Mouse (Mus musculus): ENCODE data around the gene Peg10.
"Not testable (repeated sequence)": the region's sequence is repeated elsewhere in the genome, so short reads cannot be mapped to it uniquely, and the experiment has no call there.

Gene Peg10

DNA sequence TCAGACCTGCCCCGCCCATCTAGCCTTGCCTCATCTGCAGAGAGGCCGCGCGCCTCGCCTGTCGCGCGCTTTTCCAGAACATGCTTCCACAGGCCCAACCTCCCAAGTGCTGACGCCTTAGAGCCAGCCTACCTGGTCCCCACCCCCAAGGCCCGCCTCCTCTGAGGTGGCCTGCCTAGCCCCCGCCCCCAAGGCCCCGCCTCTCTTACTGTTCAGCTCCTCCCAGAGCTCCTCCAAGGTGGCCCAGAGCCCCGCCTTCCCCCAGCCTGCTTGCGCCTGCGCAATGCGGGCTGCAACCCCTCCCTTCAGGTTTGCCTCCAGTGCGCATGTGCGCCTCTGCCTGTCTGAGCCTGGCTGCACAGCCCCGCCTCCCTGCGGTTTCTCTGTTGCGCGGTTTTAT, 2.0 kb downstream of the Peg10 start:
- DNase-seq (ENCODE audit: low read depth) = no peak

GRCm38 (mm10) chr6:4751355-4751754, 4.2 kb downstream of the Peg10 start:
- no peak for DNase-seq (ENCODE audit: low read depth)

GRCm38 (mm10) chr6:4754286-4754685, 7.2 kb downstream of the Peg10 start:
- DNase-seq (ENCODE audit: low read depth) = no peak

DNA sequence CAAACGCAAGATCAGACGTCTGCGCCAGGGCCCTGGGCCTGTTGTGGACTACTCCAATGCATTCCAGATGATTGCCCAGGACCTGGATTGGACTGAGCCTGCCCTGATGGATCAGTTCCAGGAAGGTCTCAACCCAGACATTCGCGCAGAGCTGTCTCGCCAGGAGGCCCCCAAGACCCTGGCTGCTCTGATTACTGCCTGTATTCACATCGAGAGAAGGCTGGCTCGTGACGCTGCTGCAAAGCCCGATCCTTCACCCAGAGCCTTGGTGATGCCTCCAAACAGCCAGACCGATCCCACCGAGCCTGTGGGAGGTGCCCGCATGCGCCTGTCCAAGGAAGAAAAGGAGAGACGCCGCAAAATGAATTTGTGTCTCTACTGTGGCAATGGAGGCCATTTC, 7.8 kb downstream of the Peg10 start:
- DNase-seq (ENCODE audit: low read depth) = no peak

DNA sequence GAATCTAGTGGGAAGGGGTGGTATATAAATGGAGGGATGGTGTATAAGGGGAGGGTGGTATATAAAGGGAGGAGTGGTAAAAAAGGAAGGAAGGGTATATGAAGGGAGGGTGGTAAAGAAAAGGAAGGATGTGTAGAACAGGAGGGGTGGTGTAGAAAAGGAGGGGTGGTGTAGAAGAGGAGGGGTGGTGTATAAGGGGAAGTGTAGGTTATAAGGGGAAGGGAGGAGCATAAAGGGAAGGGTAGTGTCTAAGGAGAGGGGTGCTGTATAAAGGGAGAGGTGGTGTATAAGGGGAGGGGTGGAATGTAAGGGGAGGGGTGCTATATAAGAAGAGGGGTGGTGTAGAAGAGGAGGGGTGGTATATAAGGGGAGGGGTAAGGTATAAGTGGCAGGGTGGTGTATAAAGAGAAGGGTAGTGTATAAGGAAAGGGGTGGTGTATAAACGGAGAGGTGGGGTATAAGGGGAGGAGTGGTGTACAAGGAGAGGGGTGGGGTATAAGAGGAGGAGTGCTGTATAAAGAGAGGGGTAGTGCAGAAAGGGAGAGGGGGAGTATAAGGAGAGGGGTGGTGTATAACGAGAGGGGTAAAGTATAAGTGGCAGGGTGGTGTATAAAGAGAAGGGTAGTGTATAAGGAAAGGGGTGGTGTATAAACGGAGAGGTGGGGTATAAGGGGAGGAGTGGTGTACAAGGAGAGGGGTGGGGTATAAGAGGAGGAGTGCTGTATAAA, 14.5 kb downstream of the Peg10 start:
- not testable (repeated sequence) for DNase-seq (ENCODE audit: low read depth)

- peak; percentile 28 for DNase-seq (ENCODE audit: low read depth)
These were observed 15.1 kb downstream of the Peg10 start for GRCm38 (mm10) chr6:4762252-4762651.

DNA sequence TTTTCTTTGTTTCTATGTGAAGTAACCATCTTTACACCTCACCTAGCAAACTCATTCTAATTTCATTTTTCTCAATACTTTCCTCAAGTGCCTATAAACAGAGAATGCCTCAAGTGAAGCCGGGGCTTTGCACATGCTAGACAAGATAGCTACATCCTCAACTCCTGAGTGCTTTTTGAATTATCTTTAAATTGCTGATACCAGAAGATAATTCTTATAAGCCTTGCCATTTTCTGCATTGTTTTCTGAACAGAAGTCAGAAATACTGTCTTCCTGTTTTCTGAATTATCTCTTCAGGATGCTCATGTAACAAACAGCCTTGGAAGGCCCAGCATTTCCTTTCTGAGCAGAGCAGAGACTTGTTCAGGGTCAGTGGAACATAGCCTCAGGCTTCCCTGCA, 49.2 kb downstream of the Peg10 start:
- no peak for DNase-seq (ENCODE audit: low read depth)

- not testable (repeated sequence) for DNase-seq (ENCODE audit: low read depth)
These were observed 50.2 kb downstream of the Peg10 start for GRCm38 (mm10) chr6:4797317-4797716.

- DNase-seq (ENCODE audit: low read depth) = peak; percentile 36
These were observed 51.3 kb downstream of the Peg10 start for GRCm38 (mm10) chr6:4798382-4798781.

DNA sequence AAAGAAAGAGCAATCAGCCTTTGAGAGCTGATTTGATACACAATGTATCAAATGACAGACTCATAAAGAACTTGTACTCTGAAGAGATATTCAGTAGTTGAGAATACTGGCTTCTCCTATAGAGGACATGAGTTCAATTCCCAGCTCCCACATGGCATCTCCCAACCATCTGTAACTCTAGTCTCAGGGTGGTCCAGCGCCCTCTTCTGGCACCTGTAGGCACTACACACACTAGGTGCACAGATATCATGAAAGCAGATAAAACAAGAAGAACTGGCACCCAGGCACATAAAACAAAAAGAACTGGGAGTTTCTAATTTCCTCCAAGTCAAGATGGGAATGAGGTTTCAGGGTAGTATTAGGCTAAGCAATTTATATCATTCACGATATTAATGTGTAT, 52.3 kb downstream of the Peg10 start:
- no peak for DNase-seq (ENCODE audit: low read depth)

DNA sequence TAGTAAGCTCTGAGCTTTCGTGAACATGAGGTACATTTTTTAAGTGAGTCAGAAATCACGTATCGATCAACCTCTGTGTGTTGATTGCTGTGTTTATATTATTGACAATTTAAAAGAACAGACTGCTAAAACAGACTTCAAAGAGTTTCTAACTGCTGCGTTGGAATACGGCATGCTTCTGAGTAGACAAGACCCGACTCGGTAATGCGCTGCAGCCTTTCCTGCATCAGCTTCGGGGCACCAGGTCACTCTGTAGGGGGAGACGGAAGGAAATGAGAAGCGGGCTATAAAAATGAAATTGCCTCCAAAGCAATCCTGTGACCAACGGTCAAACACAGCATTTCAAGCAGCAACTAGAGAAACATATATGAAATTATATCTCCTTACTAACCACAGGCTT, 59.9 kb downstream of the Peg10 start:
- DNase-seq (ENCODE audit: low read depth) = no peak

Measured in 416B (cell line).